Mouse (Mus musculus): ENCODE measurements around the gene Prtn3. TPM values are rescaled to one million over a fixed set of nuclear protein-coding genes. Genes with fewer than 3 reads are reported as not detected.

Gene Prtn3
- polyA plus RNA-seq, 1 experiment from 2014 or later, result 19.6 TPM

DNA sequence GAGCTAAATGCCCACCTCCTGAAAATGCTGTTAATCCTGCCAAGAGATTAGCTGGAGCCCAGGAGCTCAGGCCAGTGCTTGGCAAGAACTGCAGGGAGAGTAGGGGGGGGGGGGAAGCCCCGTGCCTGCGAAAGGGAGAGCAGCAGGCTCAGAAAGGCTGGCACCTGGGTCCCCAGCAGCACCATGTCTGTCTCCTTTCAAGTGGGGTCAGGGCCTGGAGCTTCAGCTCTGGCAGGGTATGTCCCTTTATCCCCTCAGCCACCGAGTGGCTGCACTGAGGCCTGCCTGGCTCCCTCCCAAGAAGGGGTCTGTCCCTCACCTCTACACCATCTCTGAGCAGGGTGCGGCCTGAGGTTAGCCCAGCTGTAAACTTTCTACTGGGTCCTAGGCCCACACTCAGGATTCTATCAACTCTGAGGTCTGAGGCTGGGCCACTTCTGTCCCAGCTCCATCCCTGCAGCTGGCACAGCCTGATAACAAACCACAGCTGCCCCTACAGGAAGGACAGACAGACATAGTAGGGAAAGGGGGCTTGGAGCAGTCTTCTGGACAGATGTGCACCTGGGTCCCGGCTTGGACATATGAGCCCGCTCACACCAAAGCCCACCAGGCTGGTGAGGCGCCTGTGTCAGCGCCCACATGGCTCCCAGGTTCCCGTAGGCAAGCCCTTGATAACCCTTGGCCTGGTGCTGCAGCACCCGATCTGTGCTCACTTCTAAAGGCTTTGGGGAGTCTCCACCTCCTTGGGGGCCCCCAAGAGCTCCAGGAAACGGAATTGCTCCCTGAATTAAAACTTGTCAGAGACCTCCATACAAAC, 40.1 kb downstream of the Prtn3 start:
- Histone ChIP-seq H3K9me3 (ENCODE audit: control insufficient read depth, low read length) (no peaks in the 10 kb centered on the region), H3K4me1 (ENCODE audit: control insufficient read depth, insufficient read depth, low read length) (peaks cover 22% of the 10 kb centered on the region), H3K27me3 (ENCODE audit: control insufficient read depth, insufficient read depth, low read length) (peaks cover 22% of the 10 kb centered on the region), H3K36me3 (ENCODE audit: control insufficient read depth, insufficient read depth, low read length) (peaks cover 3% of the 10 kb centered on the region; the same call in 1 of the 2 replicates), H3K4me2 (ENCODE audit: low read depth, severe bottlenecking) (no peak overlapping the region), H3K9ac (ENCODE audit: low read length) (no peak overlapping the region), H3K27ac (replicated peaks; ENCODE audit: low read depth, low read length) (no peak overlapping the region), H3K4me3 (ENCODE audit: low read depth, low read length) (no peak overlapping the region)
- ATAC-seq (ENCODE audit: insufficient number of reproducible peaks, low FRiP score, low TSS enrichment, low read depth), result no peak
- no peak for DNase-seq (ENCODE audit: low spot score)
- 73% methylated on average over 11 of the region's 11 CpGs for WGBS

- H3K4me2 ChIP-seq (ENCODE audit: low read depth, severe bottlenecking), result peak overlapping the region; percentile 95; the same call in 1 of the 2 replicates
- no peak for DNase-seq (ENCODE audit: low spot score)
- no peak overlapping the region for H3K4me3 ChIP-seq (ENCODE audit: low read depth, low read length)
These were observed 40.8 kb downstream of the Prtn3 start for GRCm38 (mm10) chr10:79914948-79915596.

DNA sequence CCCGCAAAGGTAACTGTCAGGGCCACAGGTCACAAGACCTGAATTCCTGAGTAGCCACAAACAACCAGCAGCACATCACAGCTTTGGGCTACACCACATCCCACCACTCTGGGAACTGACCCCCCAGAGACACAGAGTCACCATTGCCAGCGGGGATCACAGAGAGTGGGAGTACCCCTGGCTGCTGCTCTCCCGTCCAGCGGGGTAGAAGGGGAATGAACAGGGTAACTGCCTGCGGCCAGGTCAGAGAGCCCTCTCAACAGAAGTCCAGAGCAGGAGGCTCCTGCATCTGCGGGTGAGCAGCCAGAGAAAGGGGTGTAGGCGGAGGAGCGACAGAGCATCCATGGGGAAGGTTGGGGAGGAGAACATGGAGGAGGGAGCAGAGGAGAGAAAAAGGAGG, 41.8 kb downstream of the Prtn3 start:
- Histone ChIP-seq H3K4me1 (ENCODE audit: control insufficient read depth, insufficient read depth, low read length) (peaks cover 34% of the 10 kb centered on the region), H3K4me2 (ENCODE audit: low read depth, severe bottlenecking) (peak overlapping the region; percentile 95), H3K27me3 (ENCODE audit: control insufficient read depth, insufficient read depth, low read length) (peaks cover 39% of the 10 kb centered on the region), H3K9ac (ENCODE audit: low read length) (peak overlapping the region; percentile 92), H3K9me3 (ENCODE audit: control insufficient read depth, low read length) (no peaks in the 10 kb centered on the region), H3K36me3 (ENCODE audit: control insufficient read depth, insufficient read depth, low read length) (no peaks in the 10 kb centered on the region), H3K27ac (replicated peaks; ENCODE audit: low read depth, low read length) (peak overlapping the region; percentile 51; the same call in 1 of the 2 replicates), H3K4me3 (ENCODE audit: low read depth, low read length) (peak overlapping the region; percentile 88)
- ATAC-seq (ENCODE audit: insufficient number of reproducible peaks, low FRiP score, low TSS enrichment, low read depth) (no peak), DNase-seq (ENCODE audit: low spot score) (peak; percentile 37)
- WGBS, result 7% methylated on average over 8 of the region's 8 CpGs

More at GRCm38 (mm10) chr10:79914948-79915596, 40.8 kb downstream of the Prtn3 start:
- WGBS, result 73% methylated on average over 7 of the region's 7 CpGs
- ATAC-seq (ENCODE audit: insufficient number of reproducible peaks, low FRiP score, low TSS enrichment, low read depth), result no peak
- H3K9ac ChIP-seq (ENCODE audit: low read length), result no peak overlapping the region
- H3K27ac ChIP-seq (replicated peaks; ENCODE audit: low read depth, low read length), result no peak overlapping the region
- H3K9me3 ChIP-seq (ENCODE audit: control insufficient read depth, low read length), result no peaks in the 10 kb centered on the region
- H3K27me3 ChIP-seq (ENCODE audit: control insufficient read depth, insufficient read depth, low read length), result peaks cover 29% of the 10 kb centered on the region
- peaks cover 25% of the 10 kb centered on the region for H3K4me1 ChIP-seq (ENCODE audit: control insufficient read depth, insufficient read depth, low read length)
- peaks cover 3% of the 10 kb centered on the region; the same call in 1 of the 2 replicates for H3K36me3 ChIP-seq (ENCODE audit: control insufficient read depth, insufficient read depth, low read length)

DNA sequence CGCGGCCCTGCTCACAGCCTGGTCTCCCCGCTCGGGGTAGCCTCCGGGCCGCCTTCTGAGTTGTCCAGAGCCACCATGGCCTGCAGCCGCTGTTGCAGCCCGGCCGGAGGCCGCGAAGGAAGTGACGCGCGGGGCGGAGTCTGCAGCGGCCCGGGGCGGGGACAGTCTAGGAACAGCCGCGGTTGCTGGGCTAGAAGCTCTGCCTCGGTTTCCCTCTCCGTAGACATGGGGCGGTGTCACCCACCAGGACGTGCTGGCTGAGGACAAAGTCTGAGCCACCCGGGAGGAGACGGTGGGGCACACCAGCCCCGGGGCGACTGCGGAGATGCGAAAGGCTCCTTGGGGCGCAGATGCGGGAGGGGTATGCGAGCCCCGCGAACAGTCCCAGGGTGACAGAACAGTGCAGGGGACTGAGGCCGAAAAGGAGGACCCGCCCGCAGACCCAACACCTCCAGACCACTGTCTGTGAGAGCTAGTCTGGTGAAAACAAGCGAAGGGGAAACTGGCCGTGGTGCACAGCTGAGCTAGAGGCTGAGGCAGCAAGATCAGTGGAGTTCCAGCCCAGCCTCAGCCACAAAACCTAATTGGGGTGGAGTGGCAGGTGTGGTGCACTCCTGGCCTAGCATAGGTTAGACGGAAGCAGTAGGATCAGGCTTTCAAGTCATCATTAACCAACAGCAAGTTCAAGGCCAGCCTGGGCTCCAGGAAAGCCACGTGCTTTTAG, 42.7 kb downstream of the Prtn3 start, which contains the start of gene Kiss1r:
Kiss1r (plus strand) TSS at position 164 of the 724 bp plus-strand sequence.
- ATAC-seq (ENCODE audit: insufficient number of reproducible peaks, low FRiP score, low TSS enrichment, low read depth) (peak; percentile 63), DNase-seq (ENCODE audit: low spot score) (peak; percentile 89)
- Histone ChIP-seq H3K4me3 (ENCODE audit: low read depth, low read length) (peak within 1 kb of the TSS; percentile 88), H3K27me3 (ENCODE audit: control insufficient read depth, insufficient read depth, low read length) (peaks cover 48% of the 10 kb centered on the region), H3K4me1 (ENCODE audit: control insufficient read depth, insufficient read depth, low read length) (peaks cover 39% of the 10 kb centered on the region), H3K27ac (replicated peaks; ENCODE audit: low read depth, low read length) (peak within 1 kb of the TSS; percentile 51), H3K9me3 (ENCODE audit: control insufficient read depth, low read length) (no peaks in the 10 kb centered on the region), H3K36me3 (ENCODE audit: control insufficient read depth, insufficient read depth, low read length) (no peaks in the 10 kb centered on the region), H3K4me2 (ENCODE audit: low read depth, severe bottlenecking) (peak within 1 kb of the TSS; percentile 95), H3K9ac (ENCODE audit: low read length) (peak within 1 kb of the TSS; percentile 92)
- WGBS, result 2% methylated on average over 42 of the region's 42 CpGs

- peak overlapping the region; percentile 95 for H3K4me2 ChIP-seq (ENCODE audit: low read depth, severe bottlenecking)
- H3K27me3 ChIP-seq (ENCODE audit: control insufficient read depth, insufficient read depth, low read length), result peaks cover 54% of the 10 kb centered on the region
- peaks cover 3% of the 10 kb centered on the region; the same call in 1 of the 2 replicates for H3K9me3 ChIP-seq (ENCODE audit: control insufficient read depth, low read length)
- peak overlapping the region; percentile 92; the same call in 1 of the 2 replicates for H3K9ac ChIP-seq (ENCODE audit: low read length)
- H3K27ac ChIP-seq (replicated peaks; ENCODE audit: low read depth, low read length), result no peak overlapping the region
- WGBS, result 53% methylated on average over 5 of the region's 5 CpGs
- H3K36me3 ChIP-seq (ENCODE audit: control insufficient read depth, insufficient read depth, low read length), result no peaks in the 10 kb centered on the region
- peaks cover 39% of the 10 kb centered on the region for H3K4me1 ChIP-seq (ENCODE audit: control insufficient read depth, insufficient read depth, low read length)
- no peak overlapping the region; the same call in 1 of the 2 replicates for H3K4me3 ChIP-seq (ENCODE audit: low read depth, low read length)
- ATAC-seq (ENCODE audit: insufficient number of reproducible peaks, low FRiP score, low TSS enrichment, low read depth), result no peak
- DNase-seq (ENCODE audit: low spot score), result no peak
These were observed 43.3 kb downstream of the Prtn3 start for GRCm38 (mm10) chr10:79917532-79918100.

GRCm38 (mm10) chr10:79918231-79919078, 44.2 kb downstream of the Prtn3 start:
- Histone ChIP-seq H3K9ac (ENCODE audit: low read length) (peak overlapping the region; percentile 30; the same call in 1 of the 2 replicates), H3K9me3 (ENCODE audit: control insufficient read depth, low read length) (peaks cover 3% of the 10 kb centered on the region; the same call in 1 of the 2 replicates), H3K4me1 (ENCODE audit: control insufficient read depth, insufficient read depth, low read length) (peaks cover 39% of the 10 kb centered on the region), H3K36me3 (ENCODE audit: control insufficient read depth, insufficient read depth, low read length) (no peaks in the 10 kb centered on the region), H3K4me3 (ENCODE audit: low read depth, low read length) (peak overlapping the region; percentile 20), H3K4me2 (ENCODE audit: low read depth, severe bottlenecking) (peak overlapping the region; percentile 37), H3K27me3 (ENCODE audit: control insufficient read depth, insufficient read depth, low read length) (peaks cover 61% of the 10 kb centered on the region), H3K27ac (replicated peaks; ENCODE audit: low read depth, low read length) (no peak overlapping the region)
- 5% methylated on average over 35 of the region's 35 CpGs for WGBS
- DNase-seq (ENCODE audit: low spot score), result peak; percentile 34
- ATAC-seq (ENCODE audit: insufficient number of reproducible peaks, low FRiP score, low TSS enrichment, low read depth), result no peak

DNA sequence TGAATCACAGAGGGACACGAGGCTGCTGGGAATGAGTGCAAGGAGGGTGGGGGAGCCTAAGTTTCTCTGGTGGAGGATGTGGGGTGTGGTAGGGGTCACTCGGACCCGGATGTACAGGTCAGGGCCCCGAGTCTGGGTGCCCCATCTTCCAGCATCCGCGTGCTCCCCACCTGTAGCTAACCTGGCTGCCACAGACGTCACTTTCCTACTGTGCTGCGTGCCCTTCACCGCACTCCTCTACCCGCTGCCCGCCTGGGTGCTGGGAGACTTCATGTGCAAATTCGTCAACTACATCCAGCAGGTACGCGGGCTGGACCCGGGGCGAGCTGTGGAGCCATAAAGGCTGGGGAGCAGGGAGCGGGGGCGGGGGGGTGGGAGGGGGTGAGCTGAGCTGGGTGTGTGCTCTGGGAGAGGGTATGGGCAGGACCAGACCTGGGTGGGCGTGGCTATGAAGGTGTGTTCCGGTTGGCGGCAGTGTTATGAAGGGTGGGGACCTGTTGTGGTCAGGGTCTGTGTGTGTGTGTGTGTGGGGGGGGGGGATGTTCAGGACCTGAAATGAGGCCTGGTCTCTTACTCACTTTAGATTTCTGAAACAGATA, 45.1 kb downstream of the Prtn3 start:
- H3K9me3 ChIP-seq (ENCODE audit: control insufficient read depth, low read length), result peaks cover 3% of the 10 kb centered on the region; the same call in 1 of the 2 replicates
- peak overlapping the region; percentile 10; the same call in 1 of the 2 replicates for H3K4me3 ChIP-seq (ENCODE audit: low read depth, low read length)
- no peak overlapping the region for H3K9ac ChIP-seq (ENCODE audit: low read length)
- DNase-seq (ENCODE audit: low spot score), result no peak
- H3K4me1 ChIP-seq (ENCODE audit: control insufficient read depth, insufficient read depth, low read length), result peaks cover 39% of the 10 kb centered on the region
- peaks cover 61% of the 10 kb centered on the region for H3K27me3 ChIP-seq (ENCODE audit: control insufficient read depth, insufficient read depth, low read length)
- ATAC-seq (ENCODE audit: insufficient number of reproducible peaks, low FRiP score, low TSS enrichment, low read depth), result no peak
- WGBS, result 3% methylated on average over 20 of the region's 21 CpGs
- H3K4me2 ChIP-seq (ENCODE audit: low read depth, severe bottlenecking), result peak overlapping the region; percentile 10; the same call in 1 of the 2 replicates
- no peak overlapping the region for H3K27ac ChIP-seq (replicated peaks; ENCODE audit: low read depth, low read length)
- no peaks in the 10 kb centered on the region for H3K36me3 ChIP-seq (ENCODE audit: control insufficient read depth, insufficient read depth, low read length)

Measured in limb, embryonic 11.5 days (tissue).